Mouse (Mus musculus): Measurements from ENCODE around the gene Rap1gds1. TPM values are rescaled to one million over a fixed set of nuclear protein-coding genes. Genes with fewer than 3 reads are reported as not detected.
A peak's percentile ranks its signal among the peaks of the same experiment; 100 is the strongest.

Rap1gds1 gene
- polyA plus RNA-seq, 1 experiment from 2014 or later = 54.4 TPM

- H3K4me3 ChIP-seq = no peak overlapping the region
- no peaks in the 10 kb centered on the region for H3K4me1 ChIP-seq
- no peak for DNase-seq (ENCODE audit: low spot score)
- peaks cover 8% of the 10 kb centered on the region for H3K36me3 ChIP-seq
- 92% methylated on average over 9 of the region's 9 CpGs for WGBS
- H3K9me3 ChIP-seq (replicated peaks) = no peaks in the 10 kb centered on the region
- no peak overlapping the region for H3K27ac ChIP-seq
- no peaks in the 10 kb centered on the region for H3K27me3 ChIP-seq (ENCODE audit: low read depth, poor library complexity, severe bottlenecking)
Measured at GRCm38 (mm10) chr3:138967627-138968026, 107.4 kb downstream of the Rap1gds1 start.

- no peaks in the 10 kb centered on the region for H3K27me3 ChIP-seq (ENCODE audit: low read depth, poor library complexity, severe bottlenecking)
- H3K4me1 ChIP-seq = no peaks in the 10 kb centered on the region
- no peaks in the 10 kb centered on the region for H3K9me3 ChIP-seq (replicated peaks)
- no peak overlapping the region for H3K4me3 ChIP-seq
- WGBS = 91% methylated on average over 8 of the region's 8 CpGs
- DNase-seq (ENCODE audit: low spot score) = no peak
- H3K27ac ChIP-seq = no peak overlapping the region
- H3K36me3 ChIP-seq = peaks cover 53% of the 10 kb centered on the region
Measured at GRCm38 (mm10) chr3:138958527-138958926, 116.5 kb downstream of the Rap1gds1 start.

DNA sequence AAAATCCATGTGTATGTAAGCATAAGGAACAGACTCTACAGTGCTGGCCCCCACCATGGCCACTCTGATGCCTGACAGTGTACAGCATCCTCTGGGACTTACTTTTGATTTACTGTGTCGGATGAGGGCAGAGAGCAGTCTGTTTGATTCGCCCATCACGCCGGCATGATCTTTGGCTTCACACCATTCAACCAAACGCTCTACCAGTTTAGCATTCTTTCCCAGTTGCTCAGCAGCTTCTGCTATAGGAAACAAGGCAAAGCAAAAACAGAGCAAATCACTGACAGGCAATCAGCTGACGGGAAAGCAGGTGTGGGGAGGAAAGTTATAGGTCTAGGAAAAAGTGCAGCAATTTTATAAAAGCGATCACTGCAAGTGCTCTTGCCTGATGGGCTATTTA is 119.8 kb downstream of the Rap1gds1 start:
- H3K9me3 ChIP-seq (replicated peaks) = no peaks in the 10 kb centered on the region
- no peak for DNase-seq (ENCODE audit: low spot score)
- H3K27me3 ChIP-seq (ENCODE audit: low read depth, poor library complexity, severe bottlenecking) = no peaks in the 10 kb centered on the region
- WGBS = 94% methylated on average over 7 of the region's 7 CpGs
- no peak overlapping the region for H3K27ac ChIP-seq
- H3K36me3 ChIP-seq = peaks cover 50% of the 10 kb centered on the region
- no peak overlapping the region for H3K4me3 ChIP-seq
- H3K4me1 ChIP-seq = no peaks in the 10 kb centered on the region

DNA sequence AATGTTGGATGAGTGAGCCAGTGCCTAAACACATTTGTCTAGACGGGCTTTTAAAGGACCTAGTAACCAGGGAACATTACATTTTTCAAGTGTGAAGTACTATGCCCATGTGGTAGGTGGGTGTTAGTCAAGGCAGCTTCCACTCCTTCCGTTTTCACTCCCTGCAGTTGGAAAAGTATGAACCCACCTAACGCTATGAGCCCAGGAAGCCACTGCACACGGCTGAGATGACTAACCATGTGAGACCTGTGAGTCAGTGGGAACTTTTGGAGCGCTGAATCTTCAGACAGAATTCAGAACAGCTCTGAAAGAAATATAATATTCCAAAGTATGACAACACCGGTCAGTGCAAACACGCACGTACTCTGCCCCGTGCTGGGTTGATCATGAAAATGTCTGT is 125.9 kb downstream of the Rap1gds1 start:
- no peak overlapping the region for H3K27ac ChIP-seq
- WGBS = 95% methylated on average over 9 of the region's 9 CpGs
- H3K9me3 ChIP-seq (replicated peaks) = no peaks in the 10 kb centered on the region

DNA sequence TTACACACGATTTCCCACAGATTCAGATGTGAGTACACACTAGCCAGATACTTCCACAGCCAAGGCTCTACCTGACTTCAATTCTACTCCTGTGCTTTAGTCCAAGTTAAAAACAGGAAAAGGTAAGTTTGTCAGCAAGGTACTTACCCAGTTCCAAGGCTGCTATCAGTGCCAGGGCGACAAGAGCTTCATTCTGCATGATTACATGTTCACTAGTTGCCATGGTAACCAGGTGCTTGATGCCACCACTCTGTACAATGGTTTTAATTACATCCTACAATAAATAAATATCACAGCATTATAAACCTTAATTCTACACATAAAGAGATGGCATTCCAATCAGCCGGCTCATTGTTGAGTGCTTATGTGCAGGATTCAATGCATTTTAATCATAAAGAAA is 129.5 kb downstream of the Rap1gds1 start:
- no peaks in the 10 kb centered on the region for H3K4me1 ChIP-seq
- no peak overlapping the region for H3K27ac ChIP-seq
- DNase-seq (ENCODE audit: low spot score) = no peak
- WGBS = 93% methylated on average over 3 of the region's 3 CpGs
- peaks cover 55% of the 10 kb centered on the region for H3K36me3 ChIP-seq
- H3K4me3 ChIP-seq = no peak overlapping the region
- no peaks in the 10 kb centered on the region for H3K9me3 ChIP-seq (replicated peaks)
- no peaks in the 10 kb centered on the region for H3K27me3 ChIP-seq (ENCODE audit: low read depth, poor library complexity, severe bottlenecking)

More for the DNA sequence above, 125.9 kb downstream of the Rap1gds1 start:
- Histone ChIP-seq H3K4me3 (no peak overlapping the region), H3K27me3 (ENCODE audit: low read depth, poor library complexity, severe bottlenecking) (no peaks in the 10 kb centered on the region), H3K4me1 (no peaks in the 10 kb centered on the region), H3K36me3 (peaks cover 45% of the 10 kb centered on the region)
- DNase-seq (ENCODE audit: low spot score) = no peak

DNA sequence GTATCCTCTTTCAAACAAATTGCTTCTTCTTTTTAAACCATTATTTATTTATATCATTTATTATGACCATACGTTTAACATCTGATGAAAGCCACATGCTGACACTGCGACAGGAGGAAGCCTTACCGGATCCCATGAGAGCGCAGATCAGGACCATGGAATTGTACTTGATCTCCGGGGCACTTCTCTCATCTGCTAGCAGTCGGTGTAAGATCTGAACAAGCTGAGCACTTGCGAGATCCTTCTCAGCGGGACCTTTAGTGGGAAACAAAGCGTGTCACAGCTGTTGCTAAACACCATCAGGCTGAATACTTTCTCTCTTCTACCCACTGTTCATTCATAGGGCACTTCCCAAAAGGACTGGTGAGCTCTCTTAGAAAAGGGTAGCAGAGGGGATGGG is 133.4 kb downstream of the Rap1gds1 start:
- DNase-seq (ENCODE audit: low spot score) = no peak
- no peaks in the 10 kb centered on the region for H3K27me3 ChIP-seq (ENCODE audit: low read depth, poor library complexity, severe bottlenecking)
- peaks cover 69% of the 10 kb centered on the region for H3K36me3 ChIP-seq
- H3K9me3 ChIP-seq (replicated peaks) = no peaks in the 10 kb centered on the region
- WGBS = 81% methylated on average over 9 of the region's 9 CpGs
- no peak overlapping the region for H3K27ac ChIP-seq
- no peak overlapping the region for H3K4me3 ChIP-seq
- H3K4me1 ChIP-seq = no peaks in the 10 kb centered on the region

GRCm38 (mm10) chr3:138937241-138937640 is 137.8 kb downstream of the Rap1gds1 start:
- H3K4me3 ChIP-seq = no peak overlapping the region
- no peak overlapping the region for H3K27ac ChIP-seq
- WGBS = 98% methylated on average over 10 of the region's 10 CpGs
- peaks cover 60% of the 10 kb centered on the region for H3K36me3 ChIP-seq
- no peaks in the 10 kb centered on the region for H3K4me1 ChIP-seq
- H3K9me3 ChIP-seq (replicated peaks) = no peaks in the 10 kb centered on the region
- H3K27me3 ChIP-seq (ENCODE audit: low read depth, poor library complexity, severe bottlenecking) = no peaks in the 10 kb centered on the region
- no peak for DNase-seq (ENCODE audit: low spot score)

- H3K4me1 ChIP-seq = no peaks in the 10 kb centered on the region
- no peak overlapping the region for H3K4me3 ChIP-seq
- no peaks in the 10 kb centered on the region for H3K27me3 ChIP-seq (ENCODE audit: low read depth, poor library complexity, severe bottlenecking)
- peaks cover 57% of the 10 kb centered on the region for H3K36me3 ChIP-seq
- H3K9me3 ChIP-seq (replicated peaks) = no peaks in the 10 kb centered on the region
- WGBS = 85% methylated on average over 8 of the region's 8 CpGs
- no peak overlapping the region for H3K27ac ChIP-seq
- DNase-seq (ENCODE audit: low spot score) = no peak
Measured at GRCm38 (mm10) chr3:138936780-138937179, 138.2 kb downstream of the Rap1gds1 start.

DNA sequence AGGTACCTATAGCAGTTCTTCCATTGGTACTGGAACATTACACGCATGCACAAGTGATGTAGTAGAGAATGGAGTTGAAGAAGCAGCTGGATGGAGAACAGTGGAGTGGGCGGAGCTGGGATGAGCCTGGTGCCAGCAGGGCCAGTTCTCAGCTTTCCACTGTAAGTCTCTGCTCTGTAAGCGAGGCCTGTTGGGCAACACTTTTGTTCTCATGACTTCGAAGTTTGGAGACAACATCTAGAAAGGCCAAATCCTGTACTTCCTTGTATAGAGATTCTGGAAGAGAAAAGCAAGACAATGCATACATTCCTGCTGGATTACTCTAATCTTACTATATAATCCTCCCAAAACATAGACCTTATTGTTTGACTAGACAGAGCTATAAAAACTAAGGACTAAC is 147.6 kb downstream of the Rap1gds1 start:
- Histone ChIP-seq H3K36me3 (peaks cover 50% of the 10 kb centered on the region), H3K27ac (no peak overlapping the region), H3K9me3 (replicated peaks) (no peaks in the 10 kb centered on the region), H3K4me3 (no peak overlapping the region), H3K4me1 (no peaks in the 10 kb centered on the region), H3K27me3 (ENCODE audit: low read depth, poor library complexity, severe bottlenecking) (no peaks in the 10 kb centered on the region)
- WGBS = 97% methylated on average over 4 of the region's 4 CpGs
- no peak for DNase-seq (ENCODE audit: low spot score)

DNA sequence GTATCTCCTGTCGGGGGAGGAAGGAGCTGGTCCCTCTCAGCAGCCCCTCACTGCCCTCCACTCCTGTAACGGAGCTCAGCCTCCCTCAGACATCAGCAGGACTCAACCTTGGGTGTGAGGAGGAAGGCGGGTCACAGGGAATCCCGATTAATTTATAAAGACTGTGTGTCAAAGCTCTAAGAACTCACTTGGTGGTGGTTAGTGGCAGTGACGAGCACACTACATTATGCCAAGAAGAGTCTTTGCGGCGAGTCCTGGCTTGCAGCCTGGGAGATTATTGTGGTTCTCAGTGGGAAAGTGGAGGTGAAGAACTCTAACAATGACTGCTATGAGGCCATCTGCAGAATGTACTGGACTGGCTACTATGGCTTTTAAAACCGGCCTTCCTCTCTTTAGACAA is 148.8 kb downstream of the Rap1gds1 start:
- Histone ChIP-seq H3K27me3 (ENCODE audit: low read depth, poor library complexity, severe bottlenecking) (no peaks in the 10 kb centered on the region), H3K4me1 (no peaks in the 10 kb centered on the region), H3K27ac (no peak overlapping the region), H3K36me3 (peaks cover 46% of the 10 kb centered on the region), H3K9me3 (replicated peaks) (no peaks in the 10 kb centered on the region), H3K4me3 (no peak overlapping the region)
- WGBS = 92% methylated on average over 8 of the region's 8 CpGs
- DNase-seq (ENCODE audit: low spot score) = no peak

DNA sequence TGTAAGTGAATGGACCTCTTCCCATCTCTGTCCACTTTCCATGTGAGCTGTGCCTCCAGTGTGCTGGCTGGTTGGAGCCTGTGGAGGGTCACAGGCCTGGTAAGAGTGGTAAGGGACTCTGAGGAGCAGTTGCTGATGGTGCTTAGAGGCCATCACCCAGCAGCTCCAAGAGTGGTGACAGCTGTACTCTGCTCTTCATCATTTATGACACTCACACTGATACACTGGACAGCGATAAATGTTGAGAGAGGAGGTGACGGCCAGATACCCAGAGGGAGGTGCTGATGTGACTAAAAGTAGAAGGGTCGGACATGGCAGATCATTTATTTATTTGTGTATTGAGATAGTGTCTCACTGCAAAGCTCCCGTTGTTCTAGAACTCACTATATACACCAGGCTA is 156.8 kb downstream of the Rap1gds1 start:
- WGBS = 90% methylated on average over 4 of the region's 4 CpGs
- Histone ChIP-seq H3K4me3 (no peak overlapping the region), H3K36me3 (no peaks in the 10 kb centered on the region), H3K27me3 (ENCODE audit: low read depth, poor library complexity, severe bottlenecking) (no peaks in the 10 kb centered on the region), H3K27ac (no peak overlapping the region), H3K4me1 (0 out of 2 replicates have a peak, but pooled peaks cover 3% of the 10 kb centered on the region), H3K9me3 (replicated peaks) (no peaks in the 10 kb centered on the region)
- no peak for DNase-seq (ENCODE audit: low spot score)

DNA sequence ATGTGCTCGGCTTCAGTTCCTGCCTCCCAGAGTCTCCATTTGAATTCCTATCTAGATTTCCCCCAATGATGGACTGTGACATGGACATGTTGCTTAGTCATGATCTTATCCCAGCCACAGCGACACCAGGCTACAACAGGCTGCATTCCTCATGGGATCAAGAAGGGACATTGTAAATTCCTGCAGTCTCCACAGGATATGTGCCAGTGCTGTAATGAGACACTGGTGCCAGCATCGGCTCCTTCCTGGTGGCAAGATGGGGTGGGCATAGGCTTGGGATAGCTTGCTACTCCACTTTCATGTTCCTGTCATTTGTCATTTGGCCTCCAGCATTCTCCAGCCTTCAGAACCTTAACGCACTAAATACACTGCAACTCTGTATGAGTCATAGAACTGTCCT is 158.0 kb downstream of the Rap1gds1 start:
- 86% methylated on average over 4 of the region's 4 CpGs for WGBS
- no peak for DNase-seq (ENCODE audit: low spot score)
- no peak overlapping the region for H3K4me3 ChIP-seq
- H3K27me3 ChIP-seq (ENCODE audit: low read depth, poor library complexity, severe bottlenecking) = no peaks in the 10 kb centered on the region
- 0 out of 2 replicates have a peak, but pooled peaks cover 3% of the 10 kb centered on the region for H3K4me1 ChIP-seq
- H3K9me3 ChIP-seq (replicated peaks) = no peaks in the 10 kb centered on the region
- no peaks in the 10 kb centered on the region for H3K36me3 ChIP-seq
- no peak overlapping the region for H3K27ac ChIP-seq

GRCm38 (mm10) chr3:138916591-138916990 is 158.4 kb downstream of the Rap1gds1 start:
- Histone ChIP-seq H3K9me3 (replicated peaks) (no peaks in the 10 kb centered on the region), H3K4me1 (0 out of 2 replicates have a peak, but pooled peaks cover 3% of the 10 kb centered on the region), H3K27me3 (ENCODE audit: low read depth, poor library complexity, severe bottlenecking) (no peaks in the 10 kb centered on the region), H3K4me3 (no peak overlapping the region), H3K27ac (no peak overlapping the region), H3K36me3 (no peaks in the 10 kb centered on the region)
- DNase-seq (ENCODE audit: low spot score) = no peak
- 93% methylated on average over 4 of the region's 4 CpGs for WGBS

GRCm38 (mm10) chr3:138914626-138915288 is 160.2 kb downstream of the Rap1gds1 start:
- DNase-seq (ENCODE audit: low spot score) = peak; percentile 27
- WGBS = 64% methylated on average over 8 of the region's 8 CpGs
- no peaks in the 10 kb centered on the region for H3K27me3 ChIP-seq (ENCODE audit: low read depth, poor library complexity, severe bottlenecking)
- no peaks in the 10 kb centered on the region for H3K36me3 ChIP-seq
- no peak overlapping the region for H3K27ac ChIP-seq
- no peaks in the 10 kb centered on the region for H3K9me3 ChIP-seq (replicated peaks)
- H3K4me1 ChIP-seq = 0 out of 2 replicates have a peak, but pooled peaks cover 3% of the 10 kb centered on the region
- H3K4me3 ChIP-seq = no peak overlapping the region

Measured in limb, embryonic 10.5 days (tissue).